In the genomic region with DNA sequence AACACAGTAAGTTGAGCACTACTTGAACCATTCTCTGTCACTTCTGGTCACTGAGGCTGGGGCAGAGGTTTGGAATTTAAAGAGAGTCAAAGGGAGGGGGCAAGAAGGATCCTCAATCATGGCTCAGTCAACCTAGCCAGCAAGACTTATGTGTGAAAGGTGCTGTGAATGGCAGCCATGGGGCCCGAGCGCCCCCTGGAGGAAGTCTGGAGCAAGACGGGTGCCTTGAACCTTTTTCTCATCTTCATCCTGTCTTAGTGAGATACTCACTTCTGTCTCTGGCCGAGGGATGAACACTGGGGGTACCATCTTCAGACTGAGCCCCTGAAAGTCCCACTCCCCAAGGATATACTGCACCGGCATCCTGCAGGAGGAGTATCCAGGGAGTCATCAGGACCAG, we compare ENCODE assay signal across 9 mouse cellular contexts. TPM values are rescaled to one million over a fixed set of nuclear protein-coding genes. Genes with fewer than 3 reads are reported as not detected.
DNase-seq lines count a peak whose midpoint lies in the region; ATAC-seq and TF ChIP-seq lines count a peak whose summit lies in the region.
"Had no signal": no experiment of that assay in that cellular context is flagged by ENCODE, and none has a peak within 500 bp of the region (broad histone marks: within the 10 kb centered on the region; RNA-seq: fewer than 3 reads in every experiment).

No protein-coding gene starts in this region.

- no peak overlapping the region for H3K27ac ChIP-seq in forebrain, postnatal 0 days (ENCODE audit: low read depth, low read length)
- no peak overlapping the region for H3K27ac ChIP-seq in forebrain, embryonic 15.5 days (replicated peaks)
- no peak overlapping the region for H3K27ac ChIP-seq in ES-Bruce4 (ENCODE audit: insufficient read depth, low read length)
- H3K27ac ChIP-seq in lung, postnatal 0 days (ENCODE audit: low read length): no peak overlapping the region
- H3K27ac ChIP-seq in small intestine, adult 2 months (ENCODE audit: insufficient read depth, low read depth, low read length): no peak overlapping the region
- H3K27ac ChIP-seq: lung, embryonic 15.5 days had no signal

- no peaks in the 10 kb centered on the region for H3K9me3 ChIP-seq in forebrain, postnatal 0 days (ENCODE audit: low read length)
- H3K9me3 ChIP-seq in forebrain, embryonic 15.5 days: no peaks in the 10 kb centered on the region
- H3K9me3 ChIP-seq in ES-Bruce4 (replicated peaks; ENCODE audit: control insufficient read depth, insufficient read depth, low read length, poor library complexity, severe bottlenecking): no peaks in the 10 kb centered on the region
- no peaks in the 10 kb centered on the region for H3K9me3 ChIP-seq in lung, postnatal 0 days (ENCODE audit: low read length)
- H3K9me3 ChIP-seq: lung, embryonic 15.5 days had no signal

- no peaks in the 10 kb centered on the region for H3K27me3 ChIP-seq in forebrain, postnatal 0 days (ENCODE audit: insufficient read depth, low read length)
- H3K27me3 ChIP-seq in forebrain, embryonic 15.5 days: no peaks in the 10 kb centered on the region
- no peaks in the 10 kb centered on the region for H3K27me3 ChIP-seq in ES-Bruce4 (ENCODE audit: control insufficient read depth, insufficient read depth, low read length, poor library complexity, severe bottlenecking)
- H3K27me3 ChIP-seq in lung, postnatal 0 days (replicated peaks; ENCODE audit: insufficient read depth, low read length): no peaks in the 10 kb centered on the region
- H3K27me3 ChIP-seq in small intestine, adult 2 months (ENCODE audit: control insufficient read depth, insufficient read depth, low read length): no peaks in the 10 kb centered on the region

- no peaks in the 10 kb centered on the region for H3K36me3 ChIP-seq in forebrain, postnatal 0 days (ENCODE audit: insufficient read depth)
- H3K36me3 ChIP-seq in forebrain, embryonic 15.5 days: peaks cover 4% of the 10 kb centered on the region; the same call in 1 of the 2 replicates
- no peaks in the 10 kb centered on the region for H3K36me3 ChIP-seq in ES-Bruce4 (ENCODE audit: control insufficient read depth, insufficient read depth, low read length, poor library complexity, severe bottlenecking)
- no peaks in the 10 kb centered on the region for H3K36me3 ChIP-seq in lung, postnatal 0 days (ENCODE audit: insufficient read depth, low read length)
- 0 out of 2 replicates have a peak, but pooled peaks cover 2% of the 10 kb centered on the region for H3K36me3 ChIP-seq in small intestine, adult 2 months (ENCODE audit: control insufficient read depth, insufficient read depth, low read length)
- H3K36me3 ChIP-seq: lung, embryonic 15.5 days had no signal

- peak; percentile 50 for DNase-seq in forebrain, postnatal 0 days
- DNase-seq in c-Kit-negative CD71-positive TER-119-positive erythroid progenitor cells, embryonic 14.5 days (ENCODE audit: low read depth, low spot score): peak; percentile 63
- DNase-seq in frontal cortex, postnatal 10 days (ENCODE audit: low spot score in 2 of 2): peak; percentile 50 to 51
- peak; percentile 76 to 77 for DNase-seq in kidney, postnatal 25 days
- peak; percentile 76 for DNase-seq in lung, postnatal 0 days (ENCODE audit: low spot score)

- no peak for ATAC-seq in forebrain, postnatal 0 days
- ATAC-seq in forebrain, embryonic 15.5 days (replicated peaks): no peak
- 0 out of 2 replicates have a peak, but pooled peaks have one; percentile 14 for ATAC-seq in lung, postnatal 0 days

- TF ChIP-seq POLR2A in ES-Bruce4 (IDR thresholded peaks at IDR 0.05; ENCODE audit: insufficient read depth, low read length): no peak
- no peak for TF ChIP-seq POLR2A in small intestine, adult 2 months (IDR thresholded peaks at IDR 0.05; ENCODE audit: low read depth, low read length)

- WGBS in forebrain, postnatal 0 days: 13% methylated on average over 5 of the region's 5 CpGs
- 19% methylated on average over 5 of the region's 5 CpGs for WGBS in forebrain, embryonic 15.5 days
- WGBS in lung, postnatal 0 days: 9% methylated on average over 5 of the region's 5 CpGs
- WGBS in small intestine, adult 2 months: 6% methylated on average over 5 of the region's 5 CpGs

- no peak overlapping the region for H3K9ac ChIP-seq in forebrain, postnatal 0 days
- H3K9ac ChIP-seq in forebrain, embryonic 15.5 days (replicated peaks): no peak overlapping the region
- H3K9ac ChIP-seq in ES-Bruce4 (ENCODE audit: low read depth, poor library complexity, severe bottlenecking): no peak overlapping the region
- no peak overlapping the region for H3K9ac ChIP-seq in lung, postnatal 0 days (replicated peaks; ENCODE audit: low read depth)
- H3K9ac ChIP-seq: lung, embryonic 15.5 days had no signal

- H3K4me2 ChIP-seq in forebrain, postnatal 0 days (ENCODE audit: low read depth): no peak overlapping the region
- no peak overlapping the region for H3K4me2 ChIP-seq in forebrain, embryonic 15.5 days (replicated peaks)
- no peak overlapping the region for H3K4me2 ChIP-seq in lung, postnatal 0 days (replicated peaks; ENCODE audit: low read depth, low read length)
- H3K4me2 ChIP-seq: lung, embryonic 15.5 days had no signal

- TF ChIP-seq CTCF in forebrain, postnatal 0 days (IDR thresholded peaks at IDR 0.05; ENCODE audit: low read depth): peak; percentile 83
- TF ChIP-seq CTCF in ES-Bruce4 (IDR thresholded peaks at IDR 0.05; ENCODE audit: low read depth, low read length): peak; percentile 93
- peak; percentile 96 for TF ChIP-seq CTCF in lung, postnatal 0 days (IDR thresholded peaks at IDR 0.05)
- TF ChIP-seq CTCF in small intestine, adult 2 months (IDR thresholded peaks at IDR 0.05; ENCODE audit: extremely low read depth, insufficient read length, insufficient replicate concordance, low read depth, low read length): peak; percentile 96

- H3K4me1 ChIP-seq in forebrain, postnatal 0 days (ENCODE audit: insufficient read depth): peaks cover 7% of the 10 kb centered on the region
- H3K4me1 ChIP-seq in forebrain, embryonic 15.5 days: peaks cover 20% of the 10 kb centered on the region
- no peaks in the 10 kb centered on the region for H3K4me1 ChIP-seq in ES-Bruce4 (ENCODE audit: control insufficient read depth, insufficient read depth, low read length)
- peaks cover 3% of the 10 kb centered on the region; the same call in 1 of the 2 replicates for H3K4me1 ChIP-seq in lung, postnatal 0 days (ENCODE audit: insufficient read depth, low read depth, low read length)
- H3K4me1 ChIP-seq in small intestine, adult 2 months (ENCODE audit: control insufficient read depth, insufficient read depth, insufficient read length, low read length): peaks cover 6% of the 10 kb centered on the region; the same call in 1 of the 2 replicates

- no peak overlapping the region for H3K4me3 ChIP-seq in forebrain, postnatal 0 days (ENCODE audit: low read depth, low read length)
- H3K4me3 ChIP-seq in forebrain, embryonic 15.5 days: no peak overlapping the region
- H3K4me3 ChIP-seq in ES-Bruce4 (ENCODE audit: low read depth, low read length): no peak overlapping the region
- no peak overlapping the region for H3K4me3 ChIP-seq in lung, postnatal 0 days (ENCODE audit: low read depth, low read length)
- no peak overlapping the region for H3K4me3 ChIP-seq in small intestine, adult 2 months (ENCODE audit: low read depth, low read length)
- H3K4me3 ChIP-seq: lung, embryonic 15.5 days had no signal

- no peak for TF ChIP-seq EP300 in ES-Bruce4 (IDR thresholded peaks at IDR 0.05; ENCODE audit: insufficient read depth, low read depth, low read length)
- TF ChIP-seq EP300 in lung, postnatal 0 days (IDR thresholded peaks at IDR 0.05): peak; percentile 54; the same call in 1 of the 2 replicates

RNA-seq across cellular contexts. Expression of gene Hemk1, which starts 2.2 kb away (rescaled TPM):
- total RNA-seq in forebrain, postnatal 0 days (2014; rRNA removed): 14.1 and 14.2 TPM in 2 replicates
- 12.9 and 13.4 TPM in 2 replicates for polyA plus RNA-seq in forebrain, postnatal 0 days (2015; fragmentation: Nextera tagmentation; extraction: Ambion mirVana)
- 14.6 and 16.0 TPM in 2 replicates for polyA plus RNA-seq in forebrain, embryonic 15.5 days (2015; fragmentation: Nextera tagmentation; extraction: Ambion mirVana)
- polyA plus RNA-seq in ES-Bruce4 (2011; ENCODE audit: insufficient read depth, insufficient read length, low read depth, missing spikeins): 8.1 and 11.0 TPM in 2 replicates
- polyA plus RNA-seq in lung, postnatal 0 days (2015; fragmentation: Nextera tagmentation; extraction: Ambion mirVana): 5.9 and 8.3 TPM in 2 replicates
- 9.8 and 9.9 TPM in 2 replicates for polyA plus RNA-seq in small intestine, adult 2 months (2012; rRNA removed)

RNA-seq across cellular contexts. Expression of gene 6430571L13Rik, which starts 4.5 kb away (rescaled TPM):
- 5.2 and 7.2 TPM in 2 replicates for total RNA-seq in forebrain, postnatal 0 days (2014; rRNA removed)
- polyA plus RNA-seq in forebrain, postnatal 0 days (2015; fragmentation: Nextera tagmentation; extraction: Ambion mirVana): 3.7 and 6.0 TPM in 2 replicates
- 4.1 and 4.5 TPM in 2 replicates for polyA plus RNA-seq in forebrain, embryonic 15.5 days (2015; fragmentation: Nextera tagmentation; extraction: Ambion mirVana)
- 0.30 and 0.43 TPM in 2 replicates for polyA plus RNA-seq in ES-Bruce4 (2011; ENCODE audit: insufficient read depth, insufficient read length, low read depth, missing spikeins)
- 0.23 and 0.36 TPM in 2 replicates for polyA plus RNA-seq in lung, postnatal 0 days (2015; fragmentation: Nextera tagmentation; extraction: Ambion mirVana)
- 0.10 and 0.25 TPM in 2 replicates for polyA plus RNA-seq in small intestine, adult 2 months (2012; rRNA removed)

RNA-seq across cellular contexts. Expression of gene Cish, which starts 40.1 kb away (rescaled TPM):
- total RNA-seq in forebrain, postnatal 0 days (2014; rRNA removed): 2.7 and 4.0 TPM in 2 replicates
- 11.2 and 12.2 TPM in 2 replicates for polyA plus RNA-seq in forebrain, postnatal 0 days (2015; fragmentation: Nextera tagmentation; extraction: Ambion mirVana)
- polyA plus RNA-seq in forebrain, embryonic 15.5 days (2015; fragmentation: Nextera tagmentation; extraction: Ambion mirVana): 9.5 and 11.5 TPM in 2 replicates
- polyA plus RNA-seq in ES-Bruce4 (2011; ENCODE audit: insufficient read depth, insufficient read length, low read depth, missing spikeins): 12.6 and 13.7 TPM in 2 replicates
- 49.2 and 52.3 TPM in 2 replicates for polyA plus RNA-seq in lung, postnatal 0 days (2015; fragmentation: Nextera tagmentation; extraction: Ambion mirVana)
- 19.1 and 33.6 TPM in 2 replicates for polyA plus RNA-seq in small intestine, adult 2 months (2012; rRNA removed)

RNA-seq across cellular contexts. Expression of gene Mapkapk3, which starts 46.2 kb away (rescaled TPM):
- total RNA-seq in forebrain, postnatal 0 days (2014; rRNA removed): 1.5 and 1.6 TPM in 2 replicates
- 1.2 and 1.5 TPM in 2 replicates for polyA plus RNA-seq in forebrain, postnatal 0 days (2015; fragmentation: Nextera tagmentation; extraction: Ambion mirVana)
- 1.4 and 1.8 TPM in 2 replicates for polyA plus RNA-seq in forebrain, embryonic 15.5 days (2015; fragmentation: Nextera tagmentation; extraction: Ambion mirVana)
- polyA plus RNA-seq in ES-Bruce4 (2011; ENCODE audit: insufficient read depth, insufficient read length, low read depth, missing spikeins): 71.8 and 74.9 TPM in 2 replicates
- polyA plus RNA-seq in lung, postnatal 0 days (2015; fragmentation: Nextera tagmentation; extraction: Ambion mirVana): 22.9 and 24.6 TPM in 2 replicates
- 19.4 and 25.7 TPM in 2 replicates for polyA plus RNA-seq in small intestine, adult 2 months (2012; rRNA removed)
